Mouse (Mus musculus): Measurements from ENCODE around the gene Hipk2.

- TF ChIP-seq CTCF (IDR thresholded peaks at IDR 0.05; ENCODE audit: borderline replicate concordance, insufficient read depth, low read depth, low read length) (no peak), POLR2A (IDR thresholded peaks at IDR 0.05; ENCODE audit: borderline replicate concordance, insufficient read depth, low read length) (no peak)
These were observed 30.0 kb upstream of the Hipk2 start for GRCm38 (mm10) chr6:38906005-38906404.

All from cerebellum, adult 2 months (tissue).